Mouse (Mus musculus) limb, embryonic 10.5 days (tissue): ENCODE results near the gene Scarb1. TPM values are rescaled to one million over a fixed set of nuclear protein-coding genes. Genes with fewer than 3 reads are reported as not detected.

Source experiments
- DNase-seq: peaks from one replicate; pipeline ENCODE4 v3.0.0-alpha.2; 2017; ENCODE audit warnings: low spot score
- H3K27ac ChIP-seq: fragments of 300-500 bp; sonication (generic); 2 replicates; pipeline ENCODE4 v1.5.1; 2016; ENCODE audit warnings: mild to moderate bottlenecking
- H3K27me3 ChIP-seq: fragments of 300-500 bp; sonication (generic); 2 replicates; pipeline ENCODE4 v1.6.1; 2016; ENCODE audit warnings: low read depth, mild to moderate bottlenecking; ENCODE audit not compliant: poor library complexity, severe bottlenecking
- H3K36me3 ChIP-seq: fragments of 300-500 bp; sonication (generic); 2 replicates; pipeline ENCODE4 v1.6.1; 2016; ENCODE audit warnings: mild to moderate bottlenecking, moderate library complexity
- H3K4me1 ChIP-seq: fragments of 300-500 bp; sonication (generic); 2 replicates; pipeline ENCODE4 v1.6.1; 2016
- H3K4me3 ChIP-seq: fragments of 300-500 bp; sonication (generic); 2 replicates; pipeline ENCODE4 v1.5.1; 2016; ENCODE audit warnings: mild to moderate bottlenecking, moderate library complexity
- H3K9me3 ChIP-seq: fragments of 300-500 bp; sonication (generic); replicated peaks from 2 replicates; pipeline ENCODE4 v1.6.1; 2016; ENCODE audit warnings: mild to moderate bottlenecking
- WGBS: fragments of 180-500 bp; shearing (Covaris S2); methylation state at CpG from one replicate; pipeline ENCODE4 v1.1.7; 2016; 5-methylcytosine and 5-hydroxymethylcytosine counted together
- polyA plus RNA-seq: library from polyadenylated mRNA; unstranded; fragments of >200 nt; fragmentation: Nextera tagmentation; extraction: Ambion mirVana; gene quantifications from 2 replicates; pipeline ENCODE4 v1.2.1, GENCODE M21; 2016

The Scarb1 gene
- polyA plus RNA-seq, 1 experiment from 2014 or later = 43.5 TPM

DNA sequence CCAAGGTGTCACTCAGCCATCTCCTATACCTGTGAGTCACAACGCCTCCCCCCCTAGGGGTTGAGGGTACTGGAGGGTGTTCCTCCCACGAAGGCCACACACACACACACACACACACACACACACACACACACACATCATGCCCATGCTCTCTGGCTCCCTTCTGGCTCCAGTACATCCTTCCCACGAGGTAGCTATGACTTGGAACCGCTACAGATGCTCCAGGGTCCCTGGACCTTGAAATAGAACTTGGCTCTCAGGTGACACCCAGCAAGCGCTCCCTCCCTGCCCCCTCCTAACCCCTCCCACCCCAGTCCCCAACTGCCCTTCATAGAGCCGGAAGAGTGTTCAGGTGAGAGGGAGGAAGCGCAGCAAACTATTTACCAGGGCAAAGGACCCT lies 14.8 kb upstream of the Scarb1 start:
- no peak for DNase-seq
- H3K9me3 ChIP-seq = no peaks in the 10 kb centered on the region
- 35% methylated on average over 7 of the region's 7 CpGs for WGBS
- no peaks in the 10 kb centered on the region for H3K36me3 ChIP-seq
- H3K4me1 ChIP-seq = peaks cover 16% of the 10 kb centered on the region
- no peak overlapping the region for H3K4me3 ChIP-seq
- H3K27me3 ChIP-seq = no peaks in the 10 kb centered on the region
- H3K27ac ChIP-seq = peak overlapping the region; percentile 5; the same call in 1 of the 2 replicates

GRCm38 (mm10) chr5:125354885-125355492 lies 14.1 kb upstream of the Scarb1 start:
- H3K4me1 ChIP-seq = peaks cover 16% of the 10 kb centered on the region
- no peaks in the 10 kb centered on the region for H3K27me3 ChIP-seq
- 57% methylated on average over 7 of the region's 7 CpGs for WGBS
- no peak overlapping the region for H3K4me3 ChIP-seq
- H3K36me3 ChIP-seq = no peaks in the 10 kb centered on the region
- DNase-seq = no peak
- H3K9me3 ChIP-seq = no peaks in the 10 kb centered on the region
- peak overlapping the region; percentile 9; the same call in 1 of the 2 replicates for H3K27ac ChIP-seq

GRCm38 (mm10) chr5:125352781-125353294 lies 11.9 kb upstream of the Scarb1 start:
- Histone ChIP-seq H3K4me3 (no peak overlapping the region), H3K27me3 (no peaks in the 10 kb centered on the region), H3K9me3 (no peaks in the 10 kb centered on the region), H3K4me1 (peaks cover 16% of the 10 kb centered on the region), H3K36me3 (no peaks in the 10 kb centered on the region), H3K27ac (no peak overlapping the region)
- DNase-seq = no peak
- 95% methylated on average over 5 of the region's 5 CpGs for WGBS

- H3K4me1 ChIP-seq = peaks cover 16% of the 10 kb centered on the region
- WGBS = 98% methylated on average over 5 of the region's 5 CpGs
- no peak overlapping the region for H3K27ac ChIP-seq
Observed at GRCm38 (mm10) chr5:125351939-125352338, 11.0 kb upstream of the Scarb1 start.

GRCm38 (mm10) chr5:125351057-125351456 lies 10.2 kb upstream of the Scarb1 start:
- DNase-seq = no peak
- Histone ChIP-seq H3K4me1 (peaks cover 14% of the 10 kb centered on the region), H3K36me3 (no peaks in the 10 kb centered on the region), H3K27ac (no peak overlapping the region), H3K4me3 (no peak overlapping the region), H3K9me3 (no peaks in the 10 kb centered on the region), H3K27me3 (no peaks in the 10 kb centered on the region)
- 81% methylated on average over 8 of the region's 8 CpGs for WGBS

More at GRCm38 (mm10) chr5:125351939-125352338, 11.0 kb upstream of the Scarb1 start:
- Histone ChIP-seq H3K27me3 (no peaks in the 10 kb centered on the region), H3K36me3 (no peaks in the 10 kb centered on the region), H3K9me3 (no peaks in the 10 kb centered on the region), H3K4me3 (no peak overlapping the region)
- no peak for DNase-seq

DNA sequence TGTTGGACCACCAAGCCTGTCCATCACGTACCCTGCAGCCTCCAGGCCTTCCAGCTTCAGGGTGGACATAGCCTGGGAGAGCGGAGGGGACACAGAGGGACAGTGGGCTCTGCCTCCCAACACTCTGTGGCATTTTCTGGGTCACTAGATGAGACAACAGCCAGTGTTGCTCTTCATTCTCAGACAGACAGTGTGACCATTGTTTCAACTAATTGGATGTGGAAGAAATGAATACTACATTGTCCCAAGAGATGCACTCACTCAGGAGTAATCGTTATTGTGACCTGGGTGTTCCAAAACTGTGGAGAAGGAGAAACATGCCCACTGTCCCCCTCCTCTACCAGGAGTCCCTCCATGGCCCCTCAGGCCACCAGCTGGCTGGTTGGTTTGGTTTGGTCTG lies 8.5 kb upstream of the Scarb1 start:
- Histone ChIP-seq H3K4me1 (no peaks in the 10 kb centered on the region), H3K4me3 (no peak overlapping the region), H3K27me3 (no peaks in the 10 kb centered on the region), H3K27ac (no peak overlapping the region), H3K36me3 (no peaks in the 10 kb centered on the region), H3K9me3 (no peaks in the 10 kb centered on the region)
- WGBS = 90% methylated on average over 3 of the region's 3 CpGs
- DNase-seq = no peak

- H3K27me3 ChIP-seq = no peaks in the 10 kb centered on the region
- no peak overlapping the region for H3K4me3 ChIP-seq
- H3K4me1 ChIP-seq = no peaks in the 10 kb centered on the region
- H3K9me3 ChIP-seq = no peaks in the 10 kb centered on the region
- DNase-seq = peak; percentile 71
- no peak overlapping the region for H3K27ac ChIP-seq
- H3K36me3 ChIP-seq = no peaks in the 10 kb centered on the region
- WGBS = 36% methylated on average over 8 of the region's 8 CpGs
Observed at GRCm38 (mm10) chr5:125348487-125348886, 7.6 kb upstream of the Scarb1 start.

DNA sequence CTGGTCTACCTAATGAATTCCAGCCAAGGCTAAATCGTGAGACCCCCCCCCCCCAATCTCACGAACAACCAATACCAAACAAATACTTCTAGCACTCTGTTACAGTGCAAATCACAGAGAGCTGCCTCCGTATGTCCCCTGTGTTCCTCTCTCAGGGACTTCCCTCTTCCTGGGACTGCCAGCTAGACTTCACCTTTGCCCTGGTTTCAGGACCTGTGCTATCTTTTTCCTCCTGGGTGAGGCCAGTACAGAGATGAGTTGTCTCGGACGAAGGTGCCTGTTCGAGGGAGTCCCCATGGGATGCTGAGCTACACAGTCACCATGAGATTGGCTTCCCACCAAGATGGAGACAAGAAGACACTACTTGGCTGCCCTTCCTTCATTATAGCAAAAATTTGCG lies 7.2 kb upstream of the Scarb1 start:
- WGBS = 80% methylated on average over 7 of the region's 7 CpGs
- no peaks in the 10 kb centered on the region for H3K36me3 ChIP-seq
- H3K27ac ChIP-seq = no peak overlapping the region
- no peak for DNase-seq
- H3K9me3 ChIP-seq = no peaks in the 10 kb centered on the region
- no peaks in the 10 kb centered on the region for H3K4me1 ChIP-seq
- no peak overlapping the region for H3K4me3 ChIP-seq
- H3K27me3 ChIP-seq = no peaks in the 10 kb centered on the region

GRCm38 (mm10) chr5:125344296-125344695 lies 3.4 kb upstream of the Scarb1 start:
- H3K27ac ChIP-seq = no peak overlapping the region
- H3K36me3 ChIP-seq = no peaks in the 10 kb centered on the region
- DNase-seq = no peak
- 91% methylated on average over 6 of the region's 6 CpGs for WGBS
- H3K27me3 ChIP-seq = peaks cover 6% of the 10 kb centered on the region
- peaks cover 24% of the 10 kb centered on the region for H3K4me1 ChIP-seq
- no peak overlapping the region for H3K4me3 ChIP-seq
- H3K9me3 ChIP-seq = no peaks in the 10 kb centered on the region

DNA sequence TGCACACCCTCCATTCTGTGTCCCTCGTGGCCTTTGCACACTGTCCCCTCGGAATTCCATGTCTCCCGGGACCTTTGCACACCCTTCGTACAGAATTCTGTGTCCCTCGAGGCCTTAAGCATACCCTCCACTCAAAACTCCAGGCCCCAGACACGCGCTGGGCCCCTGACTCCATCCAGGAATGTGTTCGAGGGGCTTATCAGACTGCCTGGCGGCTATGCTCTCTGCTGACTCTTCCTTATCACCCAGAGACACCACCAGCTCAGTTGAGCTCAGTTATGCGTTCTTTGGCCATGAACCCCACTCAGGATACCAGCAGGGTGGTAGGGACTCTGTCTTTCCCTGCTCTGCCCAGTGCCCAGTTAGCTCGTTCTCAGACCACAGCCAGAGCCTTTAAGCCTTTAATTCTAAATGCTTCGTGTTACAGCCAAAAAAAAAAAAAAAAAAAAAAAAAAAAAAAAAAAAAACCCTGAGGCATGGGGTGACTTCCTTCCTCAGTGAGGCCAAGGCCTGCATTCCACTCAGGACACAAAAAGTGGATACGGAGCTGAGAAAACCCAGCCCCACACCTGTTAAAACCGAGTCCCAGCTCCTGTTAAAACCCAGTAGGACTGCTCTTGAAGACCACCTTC lies 681 bp upstream of the Scarb1 start:
- Histone ChIP-seq H3K27ac (peak overlapping the region; percentile 87), H3K27me3 (peaks cover 10% of the 10 kb centered on the region), H3K36me3 (no peaks in the 10 kb centered on the region), H3K4me1 (peaks cover 28% of the 10 kb centered on the region), H3K4me3 (peak overlapping the region; percentile 85), H3K9me3 (no peaks in the 10 kb centered on the region)
- DNase-seq = no peak
- 59% methylated on average over 14 of the region's 14 CpGs for WGBS

DNA sequence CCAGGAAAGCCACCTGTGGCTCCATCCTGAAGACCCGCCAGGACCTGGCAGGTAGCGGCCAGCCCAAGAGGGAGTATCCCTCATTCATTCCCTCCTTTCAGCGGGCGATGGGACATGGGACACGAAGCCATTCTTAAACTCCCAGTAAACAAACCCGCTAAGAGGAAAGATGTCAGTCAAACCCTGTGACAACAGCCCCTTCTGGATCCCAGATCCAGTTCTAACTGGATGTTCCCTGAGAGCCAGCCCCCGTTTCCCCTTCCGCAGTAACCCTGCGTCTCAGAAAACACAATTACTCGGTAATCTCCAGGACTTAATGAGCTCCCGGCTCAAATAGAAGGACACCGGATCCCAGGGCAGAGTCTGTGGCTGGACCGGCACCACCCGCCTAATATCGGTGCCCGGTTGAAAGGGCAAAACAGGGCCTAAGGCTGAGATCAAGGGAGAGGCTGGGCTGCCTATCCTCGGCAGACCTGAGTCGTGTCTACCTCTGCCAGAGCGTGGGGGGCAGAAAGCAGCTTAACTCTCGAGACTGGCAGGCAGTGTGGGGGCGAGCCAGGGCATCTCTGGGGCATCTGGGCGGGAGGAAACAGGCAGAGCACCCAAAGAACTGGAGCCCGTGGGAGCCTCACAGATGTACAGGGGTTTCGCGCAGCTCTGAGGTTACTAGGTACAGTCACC lies 903 bp downstream of the Scarb1 start:
- peak; percentile 60 for DNase-seq
- H3K36me3 ChIP-seq = no peaks in the 10 kb centered on the region
- peaks cover 10% of the 10 kb centered on the region for H3K27me3 ChIP-seq
- WGBS = 3% methylated on average over 25 of the region's 25 CpGs
- peak overlapping the region; percentile 85 for H3K4me3 ChIP-seq
- H3K4me1 ChIP-seq = peaks cover 28% of the 10 kb centered on the region
- H3K9me3 ChIP-seq = no peaks in the 10 kb centered on the region
- peak overlapping the region; percentile 87 for H3K27ac ChIP-seq

DNA sequence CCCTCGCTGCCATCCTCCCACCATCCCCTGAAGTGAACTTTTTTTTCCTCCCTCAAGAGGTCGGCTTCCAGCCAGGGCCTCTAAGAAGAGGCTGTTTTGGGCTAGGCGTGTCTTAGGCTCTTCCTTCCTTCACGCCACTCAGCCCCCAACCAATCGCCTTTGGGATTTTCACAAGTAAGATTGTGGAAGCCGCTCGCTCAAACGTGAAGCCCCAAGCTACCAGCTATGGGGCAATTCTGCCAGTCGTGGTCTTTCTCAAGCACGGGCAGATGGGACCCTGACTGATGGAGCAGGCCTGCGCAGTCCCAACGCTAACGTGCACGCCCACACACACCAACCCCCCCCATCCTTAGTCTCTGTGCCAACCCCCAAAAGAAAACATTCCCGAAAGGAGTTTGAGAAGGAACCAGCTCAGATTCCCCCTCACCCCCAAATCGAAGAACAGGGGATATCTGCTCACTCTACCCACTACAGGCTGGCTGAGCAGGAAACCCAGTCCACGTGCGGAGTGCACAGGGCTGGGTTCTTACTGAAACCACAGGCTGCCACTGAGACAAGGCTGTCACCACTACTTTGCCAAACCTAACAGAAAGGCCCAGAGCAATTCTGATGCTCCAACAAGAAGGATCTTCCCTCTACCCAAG lies 1.7 kb downstream of the Scarb1 start:
- H3K9me3 ChIP-seq = no peaks in the 10 kb centered on the region
- peak overlapping the region; percentile 85 for H3K4me3 ChIP-seq
- WGBS = 4% methylated on average over 18 of the region's 18 CpGs
- peaks cover 10% of the 10 kb centered on the region for H3K27me3 ChIP-seq
- peak; percentile 47 for DNase-seq
- peak overlapping the region; percentile 87 for H3K27ac ChIP-seq
- H3K4me1 ChIP-seq = peaks cover 28% of the 10 kb centered on the region
- no peaks in the 10 kb centered on the region for H3K36me3 ChIP-seq

GRCm38 (mm10) chr5:125337526-125337925 lies 3.4 kb downstream of the Scarb1 start:
- Histone ChIP-seq H3K27ac (no peak overlapping the region), H3K27me3 (peaks cover 10% of the 10 kb centered on the region), H3K4me1 (peaks cover 29% of the 10 kb centered on the region), H3K36me3 (no peaks in the 10 kb centered on the region), H3K4me3 (no peak overlapping the region), H3K9me3 (no peaks in the 10 kb centered on the region)
- DNase-seq = no peak
- 89% methylated on average over 7 of the region's 7 CpGs for WGBS
